Mouse (Mus musculus) kidney, adult 8-10 months (tissue): ENCODE results near the gene Fgfr2.
A peak's percentile ranks its signal among the peaks of the same experiment; 100 is the strongest.
"Not testable (repeated sequence)": the region's sequence is repeated elsewhere in the genome, so short reads cannot be mapped to it uniquely, and the experiment has no call there.

Source experiments
- DNase-seq, 2 experiments: peaks; one replicate each; pipeline ENCODE4 v3.0.0; 2022

Gene Fgfr2

GRCm38 (mm10) chr7:130455587-130456246 is 2667.4 kb downstream of the Fgfr2 start:
- no peak for DNase-seq

GRCm38 (mm10) chr7:130454226-130454625 is 2668.9 kb downstream of the Fgfr2 start:
- no peak for DNase-seq

GRCm38 (mm10) chr7:130435776-130436175 is 2687.4 kb downstream of the Fgfr2 start:
- DNase-seq = no peak

GRCm38 (mm10) chr7:130432141-130432540 is 2691.0 kb downstream of the Fgfr2 start:
- DNase-seq = no peak

- no peak for DNase-seq
These were observed 2696.6 kb downstream of the Fgfr2 start for GRCm38 (mm10) chr7:130426586-130426985.

GRCm38 (mm10) chr7:130425991-130426390 is 2697.2 kb downstream of the Fgfr2 start:
- DNase-seq = no peak

- no peak for DNase-seq
These were observed 2703.2 kb downstream of the Fgfr2 start for GRCm38 (mm10) chr7:130419961-130420360.

GRCm38 (mm10) chr7:130407622-130408021 is 2715.5 kb downstream of the Fgfr2 start:
- DNase-seq = peak in 1 of 2 experiments; percentile 4

GRCm38 (mm10) chr7:130403346-130403745 is 2719.8 kb downstream of the Fgfr2 start:
- DNase-seq = no peak

- DNase-seq = no peak
These were observed 2728.5 kb downstream of the Fgfr2 start for GRCm38 (mm10) chr7:130394697-130395096.

- DNase-seq = not testable (repeated sequence)
These were observed 2733.1 kb downstream of the Fgfr2 start for GRCm38 (mm10) chr7:130390060-130390459.

GRCm38 (mm10) chr7:130386308-130386707 is 2736.8 kb downstream of the Fgfr2 start:
- no peak for DNase-seq

- no peak for DNase-seq
These were observed 2737.3 kb downstream of the Fgfr2 start for GRCm38 (mm10) chr7:130385732-130386294.

- no peak for DNase-seq
These were observed 2741.0 kb downstream of the Fgfr2 start for GRCm38 (mm10) chr7:130382126-130382525.

- no peak for DNase-seq
These were observed 2741.7 kb downstream of the Fgfr2 start for GRCm38 (mm10) chr7:130381387-130381951.

GRCm38 (mm10) chr7:130380769-130381355 is 2742.3 kb downstream of the Fgfr2 start:
- no peak for DNase-seq

- DNase-seq = no peak
These were observed 2742.8 kb downstream of the Fgfr2 start for GRCm38 (mm10) chr7:130380367-130380766.

- DNase-seq = no peak
These were observed 2743.3 kb downstream of the Fgfr2 start for GRCm38 (mm10) chr7:130379886-130380285.

- no peak for DNase-seq
These were observed 2744.8 kb downstream of the Fgfr2 start for GRCm38 (mm10) chr7:130378308-130378707.

GRCm38 (mm10) chr7:130374311-130374710 is 2748.8 kb downstream of the Fgfr2 start:
- DNase-seq = no peak

- no peak for DNase-seq
These were observed 2754.1 kb downstream of the Fgfr2 start for GRCm38 (mm10) chr7:130368827-130369641.

- DNase-seq = no peak
These were observed 2754.9 kb downstream of the Fgfr2 start for GRCm38 (mm10) chr7:130368036-130368826.
